Mouse (Mus musculus): ENCODE data around the gene Ptprm.
"Not testable (repeated sequence)": the region's sequence is repeated elsewhere in the genome, so short reads cannot be mapped to it uniquely, and the experiment has no call there.

Ptprm gene

GRCm38 (mm10) chr17:66877582-66877981 is 476.7 kb downstream of the Ptprm start:
- no peak for DNase-seq (ENCODE audit: low spot score in 2 of 2)

GRCm38 (mm10) chr17:66874810-66875209 is 479.4 kb downstream of the Ptprm start:
- DNase-seq (ENCODE audit: low spot score in 2 of 2) = no peak

- no peak for DNase-seq (ENCODE audit: low spot score in 2 of 2)
Observed at GRCm38 (mm10) chr17:66871396-66871795, 482.9 kb downstream of the Ptprm start.

DNA sequence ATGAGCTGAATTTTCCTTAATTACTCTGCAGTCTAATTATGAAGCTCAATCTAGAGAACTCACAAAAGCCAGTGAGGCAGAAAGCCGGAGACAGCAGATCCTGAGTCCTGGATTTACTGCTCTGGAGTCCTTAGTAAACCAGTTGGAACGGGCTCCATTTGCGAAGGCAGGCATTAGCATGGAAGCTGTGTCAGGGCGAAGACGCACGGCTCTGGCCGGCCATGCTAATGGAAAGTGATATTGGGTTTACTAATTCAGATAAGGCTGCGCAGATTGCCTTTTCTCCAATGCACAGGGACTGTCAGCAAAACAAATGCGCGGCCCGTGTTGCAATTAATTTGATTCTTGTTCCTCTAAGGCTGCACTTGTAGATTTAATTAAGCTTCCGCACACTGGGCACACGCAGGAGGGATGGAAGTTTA is 484.7 kb downstream of the Ptprm start:
- DNase-seq (ENCODE audit: low spot score in 2 of 2) = no peak

DNA sequence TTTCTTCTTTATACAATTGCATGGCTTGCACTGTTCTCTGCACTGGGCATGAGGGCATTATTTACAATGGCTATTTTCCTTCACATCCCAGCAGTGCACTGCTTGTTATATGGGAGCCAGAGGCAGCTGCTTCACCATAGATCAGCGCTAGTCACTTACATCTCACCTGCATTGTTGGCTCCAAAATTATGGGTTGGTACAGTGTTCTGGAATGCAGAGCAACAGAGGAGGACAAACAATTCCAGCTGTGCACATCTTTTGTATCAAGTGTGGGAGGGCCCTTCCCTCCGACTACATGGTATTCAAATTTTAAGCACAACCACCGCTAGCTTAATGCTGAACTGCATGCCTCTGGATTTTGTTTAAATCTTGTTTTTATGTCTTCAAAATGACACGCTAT is 489.8 kb downstream of the Ptprm start:
- no peak for DNase-seq (ENCODE audit: low spot score in 2 of 2)

- DNase-seq (ENCODE audit: low spot score in 2 of 2) = no peak
Observed at GRCm38 (mm10) chr17:66861557-66861956, 492.7 kb downstream of the Ptprm start.

DNA sequence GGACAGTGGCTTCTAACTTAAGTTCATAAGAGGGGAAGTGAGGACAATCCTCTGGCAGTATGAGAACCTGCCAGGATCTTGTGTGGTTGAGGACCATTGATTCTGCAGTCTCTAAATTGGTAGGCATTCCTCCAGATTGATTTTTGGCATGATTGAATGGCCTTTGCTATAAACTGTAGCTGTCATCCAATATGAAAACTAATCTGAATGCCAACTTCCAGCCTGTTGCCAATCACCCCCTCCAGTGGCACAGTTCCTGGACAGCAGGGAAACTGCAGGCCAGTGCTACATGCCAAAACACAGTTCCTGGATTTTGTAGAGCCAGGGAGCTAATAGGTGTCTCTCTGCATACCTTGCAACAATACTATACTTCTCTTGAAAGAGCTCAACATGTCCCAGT is 495.5 kb downstream of the Ptprm start:
- DNase-seq (ENCODE audit: low spot score in 2 of 2) = no peak

- no peak for DNase-seq (ENCODE audit: low spot score in 2 of 2)
Observed at GRCm38 (mm10) chr17:66852496-66852895, 501.8 kb downstream of the Ptprm start.

DNA sequence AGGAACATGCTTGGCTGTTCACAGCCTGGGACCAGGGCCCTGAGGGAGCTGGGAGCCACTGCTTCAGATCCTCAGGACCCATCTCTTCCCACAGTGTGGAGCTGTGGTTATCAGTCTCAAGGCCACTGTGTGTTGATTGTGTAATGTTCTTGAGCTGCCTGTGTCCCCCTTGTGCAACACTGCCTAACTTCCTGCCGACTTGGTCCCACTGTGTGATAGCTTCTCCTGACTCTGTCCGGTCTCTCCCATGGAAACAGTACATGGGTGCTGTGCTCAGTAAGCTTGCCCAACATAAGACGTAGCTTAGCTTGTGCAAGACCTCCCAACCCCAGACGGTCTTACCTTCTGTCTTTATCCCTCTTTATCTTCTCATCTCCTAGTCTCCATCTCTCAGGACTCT is 507.2 kb downstream of the Ptprm start:
- not testable (repeated sequence) for DNase-seq (ENCODE audit: low spot score in 2 of 2)

- DNase-seq (ENCODE audit: low spot score in 2 of 2) = no peak
Observed at GRCm38 (mm10) chr17:66822347-66822746, 531.9 kb downstream of the Ptprm start.

DNA sequence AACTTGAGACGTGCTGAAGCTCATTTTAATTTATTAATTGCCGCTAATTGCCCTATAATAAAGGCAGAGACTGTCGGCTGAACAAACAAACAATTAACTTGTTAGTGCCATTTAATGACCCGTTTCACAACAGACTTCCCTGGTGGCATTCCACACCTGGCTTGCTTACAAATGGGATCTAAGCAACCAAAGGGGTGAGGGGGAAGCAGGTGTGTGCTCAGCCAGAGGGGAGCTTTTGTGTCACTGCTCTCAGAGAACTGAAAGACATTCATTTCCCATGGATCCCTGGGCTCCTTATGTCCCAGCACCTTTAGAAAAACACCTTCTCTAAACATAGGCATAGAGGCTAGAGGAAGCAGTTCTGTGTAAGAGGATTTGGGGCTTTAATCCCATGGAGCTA is 536.9 kb downstream of the Ptprm start:
- DNase-seq (ENCODE audit: low spot score in 2 of 2) = no peak

GRCm38 (mm10) chr17:66815921-66816320 is 538.3 kb downstream of the Ptprm start:
- no peak for DNase-seq (ENCODE audit: low spot score in 2 of 2)

- no peak for DNase-seq (ENCODE audit: low spot score in 2 of 2)
Observed at GRCm38 (mm10) chr17:66813786-66814185, 540.5 kb downstream of the Ptprm start.

DNA sequence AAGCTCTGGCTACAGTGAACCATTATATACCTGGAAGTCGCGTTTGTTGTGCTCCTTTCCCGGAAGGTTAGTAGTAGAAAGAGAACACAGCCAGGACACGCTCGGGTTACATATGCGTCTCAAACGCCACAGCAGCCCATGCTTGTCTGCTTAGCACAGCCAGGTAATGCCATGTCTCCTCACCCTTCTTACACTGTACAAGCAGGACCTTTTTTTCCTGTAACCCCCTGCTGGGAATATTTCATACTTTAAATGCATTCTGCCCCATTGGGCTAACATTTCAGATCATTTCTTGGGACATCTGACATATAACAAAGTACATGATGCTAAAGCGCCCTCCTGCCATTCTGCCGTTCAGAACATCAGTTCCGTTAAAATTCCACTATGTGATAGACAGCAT is 540.9 kb downstream of the Ptprm start:
- DNase-seq (ENCODE audit: low spot score in 2 of 2) = no peak

GRCm38 (mm10) chr17:66809786-66810185 is 544.5 kb downstream of the Ptprm start:
- no peak for DNase-seq (ENCODE audit: low spot score in 2 of 2)

DNA sequence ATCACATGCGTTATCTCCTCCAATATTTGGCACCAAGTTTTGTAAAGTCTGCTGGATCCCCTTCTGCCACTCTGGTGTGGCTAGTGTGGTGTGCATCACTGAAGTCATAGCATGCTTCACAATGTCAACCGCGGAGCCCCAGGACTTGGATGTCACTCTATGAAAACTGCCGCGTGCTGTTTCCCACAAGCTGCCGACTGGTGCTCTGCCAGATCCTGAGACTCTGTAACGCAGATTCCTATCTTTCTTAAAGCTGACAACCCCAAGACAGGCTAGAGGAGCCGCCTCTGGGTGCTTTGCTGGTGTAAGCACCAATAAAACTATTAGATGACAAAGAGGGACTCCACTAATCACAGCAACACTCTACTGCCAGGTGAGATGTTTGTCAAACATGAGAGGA is 546.1 kb downstream of the Ptprm start:
- DNase-seq (ENCODE audit: low spot score in 2 of 2) = no peak

DNA sequence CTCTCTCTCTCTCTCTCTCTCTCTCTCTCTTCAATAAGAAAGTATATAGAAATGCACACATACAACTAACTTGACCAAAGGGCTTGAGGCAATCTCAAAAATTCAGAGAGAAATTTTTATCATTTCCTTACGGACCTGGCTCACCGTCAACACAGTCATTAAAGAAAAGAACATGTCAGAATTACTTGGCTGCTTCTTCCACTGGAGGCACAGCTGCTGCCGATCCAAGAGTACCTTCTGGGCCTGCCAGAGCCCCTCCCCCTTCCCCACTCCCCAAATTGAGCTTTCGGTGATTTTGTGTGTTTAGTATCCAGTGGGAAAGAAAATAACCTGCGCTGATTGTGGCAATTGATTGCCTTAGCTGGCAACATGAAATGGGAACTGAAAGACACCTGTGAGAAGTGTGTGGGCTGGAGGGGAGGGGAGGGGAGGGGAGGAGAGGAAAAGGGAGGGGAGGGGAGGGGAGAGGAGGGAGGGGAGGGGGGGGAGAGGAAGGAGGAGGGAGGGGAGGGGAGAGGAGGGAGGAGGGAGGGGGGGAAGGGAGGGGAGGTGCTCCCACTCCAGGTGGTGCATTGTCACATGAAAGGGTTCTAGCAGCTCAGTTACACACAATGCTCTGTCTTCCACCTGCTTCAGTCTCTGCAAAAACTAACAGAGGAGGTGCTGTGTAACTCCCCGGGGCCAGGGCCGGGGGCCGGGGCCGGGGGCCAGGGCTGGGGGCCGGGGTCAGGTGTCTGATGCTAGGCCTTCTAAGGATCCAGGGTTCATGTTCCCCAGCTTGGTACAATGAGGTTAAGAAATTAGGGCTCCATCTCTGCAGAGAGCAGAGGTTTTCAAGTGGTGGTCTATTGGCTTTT is 552.2 kb downstream of the Ptprm start:
- no peak for DNase-seq (ENCODE audit: low spot score in 2 of 2)

GRCm38 (mm10) chr17:66800231-66800630 is 554.0 kb downstream of the Ptprm start:
- no peak for DNase-seq (ENCODE audit: low spot score in 2 of 2)

GRCm38 (mm10) chr17:66786166-66786565 is 568.1 kb downstream of the Ptprm start:
- DNase-seq (ENCODE audit: low spot score in 2 of 2) = no peak

DNA sequence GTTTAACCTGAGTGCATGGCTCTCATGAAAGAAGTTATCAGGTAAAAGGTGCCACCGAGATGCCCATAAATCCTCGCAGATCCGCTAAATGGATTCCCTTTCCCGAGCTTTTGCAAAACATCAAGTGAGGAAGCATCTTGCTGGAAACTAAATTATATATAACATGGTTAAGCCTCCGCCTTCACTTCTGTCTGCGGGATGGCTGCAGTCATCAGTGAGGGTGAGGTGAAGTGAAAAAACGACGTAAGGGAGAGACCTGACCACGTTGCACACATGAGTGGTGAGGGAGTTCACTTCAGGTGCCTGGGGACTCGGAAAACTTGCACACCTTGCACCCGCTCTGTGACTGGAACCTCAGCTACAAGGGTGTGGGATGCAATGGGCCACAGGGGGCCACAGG is 568.7 kb downstream of the Ptprm start:
- DNase-seq (ENCODE audit: low spot score in 2 of 2) = no peak

DNA sequence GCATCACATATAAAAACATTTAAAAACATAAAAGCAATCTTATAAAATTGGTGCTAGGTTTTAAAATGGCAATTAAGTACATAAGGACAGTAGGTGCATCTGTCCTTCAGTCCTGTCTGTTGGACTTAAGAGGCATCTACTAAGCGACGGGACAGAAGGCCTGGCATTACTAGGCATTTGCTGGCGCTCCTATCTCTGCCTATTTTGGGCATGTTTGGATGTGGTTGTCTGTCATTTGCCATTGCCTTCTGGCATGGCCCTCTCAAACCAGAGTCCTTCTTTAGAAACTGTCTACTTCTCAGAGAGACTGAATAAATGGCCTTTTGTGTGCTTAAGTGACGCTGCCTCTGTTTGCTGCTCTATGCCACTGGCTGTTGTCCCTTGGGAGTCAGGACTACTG is 570.7 kb downstream of the Ptprm start:
- no peak for DNase-seq (ENCODE audit: low spot score in 2 of 2)

- DNase-seq (ENCODE audit: low spot score in 2 of 2) = no peak
Observed at GRCm38 (mm10) chr17:66783075-66783492, 571.2 kb downstream of the Ptprm start.

GRCm38 (mm10) chr17:66781910-66782309 is 572.3 kb downstream of the Ptprm start:
- no peak for DNase-seq (ENCODE audit: low spot score in 2 of 2)

DNA sequence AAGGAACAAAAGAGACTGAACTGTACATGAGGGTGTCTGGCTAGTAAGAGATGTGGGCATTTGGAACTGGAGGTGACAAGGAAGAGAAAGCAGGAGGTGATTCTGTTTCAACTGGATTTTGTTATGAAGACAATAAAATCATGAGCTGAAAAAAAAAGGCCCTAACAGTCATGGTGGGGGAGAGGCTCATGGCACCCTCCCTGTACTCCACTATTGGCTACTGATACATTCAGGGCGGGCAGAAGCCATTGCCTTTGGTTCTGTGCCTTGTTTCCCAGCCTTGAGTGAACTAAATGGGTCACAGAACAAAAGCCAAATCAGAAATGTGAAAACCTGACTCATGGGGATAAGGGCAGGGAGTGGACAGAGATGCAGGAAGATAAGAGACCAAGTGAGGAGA is 575.2 kb downstream of the Ptprm start:
- DNase-seq (ENCODE audit: low spot score in 2 of 2) = no peak
